In the genomic region with DNA sequence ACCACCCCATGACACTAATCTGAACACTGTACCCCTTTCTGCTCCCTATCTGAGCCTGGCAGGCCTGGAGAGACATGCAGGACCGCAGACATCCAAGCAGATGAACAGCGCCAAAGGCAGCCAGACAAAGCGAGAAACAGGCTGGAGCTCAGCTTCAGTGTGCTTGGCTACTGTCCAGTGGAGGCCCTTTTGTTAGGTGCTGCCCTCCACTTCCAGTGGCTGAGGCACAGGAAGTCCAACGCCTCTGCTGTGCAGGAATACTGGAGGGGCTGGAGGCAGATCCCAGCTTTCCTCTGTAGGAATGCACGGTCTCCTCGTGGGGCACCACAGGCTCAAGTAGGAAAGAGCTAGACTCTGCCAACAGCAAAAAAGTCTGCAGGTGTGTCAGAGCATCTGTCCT, we compare ENCODE assay signal across 10 mouse cellular contexts.
DNase-seq lines count a peak whose midpoint lies in the region; ATAC-seq and TF ChIP-seq lines count a peak whose summit lies in the region.
"Had no signal": no experiment of that assay in that cellular context is flagged by ENCODE, and none has a peak within 500 bp of the region (broad histone marks: within the 10 kb centered on the region; RNA-seq: fewer than 3 reads in every experiment).

No protein-coding gene starts in this region.

- peaks cover 83% of the 10 kb centered on the region for H3K27me3 ChIP-seq in hindbrain, embryonic 10.5 days (ENCODE audit: insufficient read depth, poor library complexity, severe bottlenecking)
- no peaks in the 10 kb centered on the region; the same call in 1 of the 2 replicates for H3K27me3 ChIP-seq in hindbrain, embryonic 11.5 days (ENCODE audit: control insufficient read depth, insufficient read depth, low read length)
- H3K27me3 ChIP-seq in limb, embryonic 14.5 days (ENCODE audit: control insufficient read depth, insufficient read depth, low read length): peaks cover 14% of the 10 kb centered on the region; the same call in 1 of the 2 replicates

- 0 out of 2 replicates have a peak overlapping the region, but pooled peaks have one; percentile 24 for H3K27ac ChIP-seq in hindbrain, embryonic 10.5 days
- H3K27ac ChIP-seq in hindbrain, embryonic 11.5 days (ENCODE audit: low read depth, low read length): no peak overlapping the region
- no peak overlapping the region for H3K27ac ChIP-seq in limb, embryonic 14.5 days (replicated peaks; ENCODE audit: low read depth, low read length)
- H3K27ac ChIP-seq: limb, embryonic 12.5 days had no signal

- no peak for TF ChIP-seq POLR2A in limb, embryonic 14.5 days (IDR thresholded peaks at IDR 0.05; ENCODE audit: borderline replicate concordance, extremely low read depth, insufficient read depth, insufficient read length)

- DNase-seq in hindbrain, embryonic 10.5 days (ENCODE audit: low spot score): no peak
- DNase-seq in hindbrain, embryonic 11.5 days (ENCODE audit: low spot score): no peak
- peak; percentile 45 for DNase-seq in NIH3T3 (ENCODE audit: low read depth)
- DNase-seq in cerebellum, postnatal 14 days: peak; percentile 56
- DNase-seq in limb, embryonic 14.5 days (ENCODE audit: low spot score): peak; percentile 33
- DNase-seq in ovary, postnatal 10 days (ENCODE audit: low spot score): no peak
- DNase-seq in adipocyte (ENCODE audit: low spot score): no peak
- DNase-seq: heart, adult 11 months; lung, postnatal 14 days had no signal

- no peak overlapping the region for H3K9ac ChIP-seq in hindbrain, embryonic 11.5 days (ENCODE audit: low read depth, low read length)
- H3K9ac ChIP-seq in limb, embryonic 14.5 days (ENCODE audit: low read depth, low read length, severe bottlenecking): no peak overlapping the region
- H3K9ac ChIP-seq: limb, embryonic 12.5 days had no signal

- no peaks in the 10 kb centered on the region for H3K36me3 ChIP-seq in hindbrain, embryonic 10.5 days
- no peaks in the 10 kb centered on the region for H3K36me3 ChIP-seq in hindbrain, embryonic 11.5 days (ENCODE audit: control insufficient read depth, insufficient read depth, low read length)
- no peaks in the 10 kb centered on the region for H3K36me3 ChIP-seq in limb, embryonic 14.5 days (ENCODE audit: control insufficient read depth, insufficient read depth, low read length)
- H3K36me3 ChIP-seq: limb, embryonic 12.5 days had no signal

- no peak overlapping the region for H3K4me2 ChIP-seq in hindbrain, embryonic 11.5 days (replicated peaks; ENCODE audit: low read depth, low read length)
- H3K4me2 ChIP-seq in limb, embryonic 14.5 days (replicated peaks; ENCODE audit: low read depth, low read length, severe bottlenecking): no peak overlapping the region

- no peak overlapping the region for H3K4me3 ChIP-seq in hindbrain, embryonic 10.5 days
- H3K4me3 ChIP-seq in hindbrain, embryonic 11.5 days (ENCODE audit: low read depth, low read length): no peak overlapping the region
- no peak overlapping the region for H3K4me3 ChIP-seq in limb, embryonic 14.5 days (replicated peaks; ENCODE audit: low read length)
- H3K4me3 ChIP-seq: limb, embryonic 12.5 days had no signal

- H3K9me3 ChIP-seq in hindbrain, embryonic 10.5 days: no peaks in the 10 kb centered on the region
- no peaks in the 10 kb centered on the region for H3K9me3 ChIP-seq in hindbrain, embryonic 11.5 days (ENCODE audit: control insufficient read depth, low read length)
- no peaks in the 10 kb centered on the region for H3K9me3 ChIP-seq in limb, embryonic 14.5 days (ENCODE audit: control insufficient read depth, low read length)
- H3K9me3 ChIP-seq: limb, embryonic 12.5 days had no signal

- ATAC-seq in hindbrain, embryonic 11.5 days (ENCODE audit: low FRiP score): no peak
- no peak for ATAC-seq in limb, embryonic 14.5 days (ENCODE audit: low FRiP score, low read depth)

- H3K4me1 ChIP-seq in hindbrain, embryonic 10.5 days (replicated peaks): peaks cover 38% of the 10 kb centered on the region
- peaks cover 6% of the 10 kb centered on the region for H3K4me1 ChIP-seq in hindbrain, embryonic 11.5 days (replicated peaks; ENCODE audit: control insufficient read depth, insufficient read depth, low read length)
- peaks cover 19% of the 10 kb centered on the region for H3K4me1 ChIP-seq in limb, embryonic 14.5 days (ENCODE audit: control insufficient read depth, insufficient read depth, low read length)

- WGBS in hindbrain, embryonic 10.5 days: 50% methylated on average over 6 of the region's 6 CpGs
- 63% methylated on average over 6 of the region's 6 CpGs for WGBS in hindbrain, embryonic 11.5 days
- WGBS in limb, embryonic 14.5 days: 35% methylated on average over 6 of the region's 6 CpGs

Comparison
In these comparisons a context has a peak if more than half of its experiments do, and no peak if none do; other contexts are left out.
1. DNase-seq: peak in NIH3T3 (single experiment), cerebellum, postnatal 14 days (2 of 2) and limb, embryonic 14.5 days (single experiment); none in hindbrain, embryonic 10.5 days (single experiment), hindbrain, embryonic 11.5 days (single experiment), ovary, postnatal 10 days (single experiment) and adipocyte (single experiment).